9 mouse cellular contexts compared by ENCODE assay signal in the genomic region with DNA sequence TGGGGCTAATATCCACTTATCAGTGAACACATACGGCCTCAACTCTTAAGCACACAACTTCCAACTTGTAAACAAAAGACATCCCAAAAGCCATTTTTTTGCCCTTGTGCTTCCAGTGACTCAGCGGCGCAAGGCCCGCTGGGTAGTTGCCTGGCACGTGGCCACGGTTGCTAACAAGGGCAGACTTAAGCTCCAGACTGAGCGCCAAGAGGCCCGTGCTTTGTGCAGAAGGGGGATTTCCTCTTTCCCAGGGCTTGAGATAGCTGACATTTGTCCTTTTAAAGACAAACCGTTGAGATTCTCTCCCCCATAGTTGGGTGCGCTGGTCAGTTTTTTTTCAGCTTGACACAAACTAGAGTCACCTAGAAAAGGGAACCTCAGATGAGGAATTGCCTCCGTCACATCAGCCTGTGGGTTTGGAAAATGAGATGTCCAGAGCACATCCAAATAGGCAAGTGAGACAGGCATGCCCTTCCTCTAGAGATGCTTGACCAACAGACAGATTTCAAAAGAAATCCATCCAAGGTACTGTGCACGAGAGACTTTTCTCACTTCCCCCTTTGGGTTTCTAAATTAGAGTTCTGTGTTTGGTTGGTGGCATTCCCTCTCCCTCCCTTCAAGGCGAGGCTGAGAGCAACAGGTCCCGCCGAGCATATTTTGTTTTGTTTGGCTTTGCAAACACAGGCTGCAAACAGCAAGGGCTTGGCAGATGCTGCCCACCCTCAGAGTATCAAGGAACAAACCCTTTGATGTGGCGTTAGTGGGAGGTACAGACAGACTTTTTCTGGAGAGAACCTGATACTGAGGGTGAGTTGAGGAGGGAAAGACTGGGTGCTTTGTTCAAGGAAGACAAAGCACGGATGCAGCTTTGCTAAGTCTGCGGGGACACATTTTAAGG. TPM values are rescaled to one million over a fixed set of nuclear protein-coding genes. Genes with fewer than 3 reads are reported as not detected.
DNase-seq lines count a peak whose midpoint lies in the region; ATAC-seq and TF ChIP-seq lines count a peak whose summit lies in the region.
"Had no signal": no experiment of that assay in that cellular context is flagged by ENCODE, and none has a peak within 500 bp of the region (broad histone marks: within the 10 kb centered on the region; RNA-seq: fewer than 3 reads in every experiment).

No protein-coding gene starts in this region.

- H3K4me1 ChIP-seq in forebrain, embryonic 11.5 days (replicated peaks; ENCODE audit: control insufficient read depth, insufficient read depth, low read length): peaks cover 4% of the 10 kb centered on the region; the same call in 1 of the 2 replicates
- H3K4me1 ChIP-seq in heart, embryonic 16.5 days (ENCODE audit: control insufficient read depth, insufficient read depth, low read length): peaks cover 14% of the 10 kb centered on the region
- peaks cover 32 to 43% of the 10 kb centered on the region in 2 experiments for H3K4me1 ChIP-seq in liver, embryonic 14.5 days (replicated peaks; ENCODE audit: control insufficient read depth in 2 of 2, insufficient read depth in 2 of 2, low read length in 1 of 2)
- H3K4me1 ChIP-seq in neural tube, embryonic 12.5 days: peaks cover 14% of the 10 kb centered on the region; the same call in 1 of the 2 replicates

- H3K36me3 ChIP-seq in forebrain, embryonic 11.5 days (ENCODE audit: control insufficient read depth, insufficient read depth, low read length): no peaks in the 10 kb centered on the region
- H3K36me3 ChIP-seq in heart, embryonic 16.5 days (ENCODE audit: control insufficient read depth, insufficient read depth): no peaks in the 10 kb centered on the region
- no peaks in the 10 kb centered on the region for H3K36me3 ChIP-seq in liver, embryonic 14.5 days (replicated peaks; ENCODE audit: control insufficient read depth, insufficient read depth, low read depth)
- no peaks in the 10 kb centered on the region for H3K36me3 ChIP-seq in neural tube, embryonic 12.5 days

- H3K27me3 ChIP-seq in forebrain, embryonic 11.5 days (ENCODE audit: control insufficient read depth, insufficient read depth, low read length): no peaks in the 10 kb centered on the region
- no peaks in the 10 kb centered on the region for H3K27me3 ChIP-seq in heart, embryonic 16.5 days (ENCODE audit: control insufficient read depth, insufficient read depth, low read length)
- H3K27me3 ChIP-seq in liver, embryonic 14.5 days (ENCODE audit: control insufficient read depth, insufficient read depth, low read length): no peaks in the 10 kb centered on the region
- H3K27me3 ChIP-seq in neural tube, embryonic 12.5 days (replicated peaks): no peaks in the 10 kb centered on the region
- H3K27me3 ChIP-seq: Patski had no signal

- TF ChIP-seq EP300 in liver, embryonic 14.5 days (IDR thresholded peaks at IDR 0.05; ENCODE audit: low read depth): no peak

- H3K9me3 ChIP-seq in forebrain, embryonic 11.5 days (ENCODE audit: control insufficient read depth, low read length): no peaks in the 10 kb centered on the region
- no peaks in the 10 kb centered on the region for H3K9me3 ChIP-seq in heart, embryonic 16.5 days (replicated peaks; ENCODE audit: control insufficient read depth, low read length)
- no peaks in the 10 kb centered on the region for H3K9me3 ChIP-seq in liver, embryonic 14.5 days (ENCODE audit: control insufficient read depth, low read length)
- no peaks in the 10 kb centered on the region for H3K9me3 ChIP-seq in neural tube, embryonic 12.5 days

- H3K27ac ChIP-seq in forebrain, embryonic 11.5 days (ENCODE audit: low read depth, low read length): no peak overlapping the region
- H3K27ac ChIP-seq in heart, embryonic 16.5 days (ENCODE audit: low read length): peak overlapping the region; percentile 68
- peak overlapping the region; percentile 98 for H3K27ac ChIP-seq in liver, embryonic 14.5 days
- no peak overlapping the region for H3K27ac ChIP-seq in neural tube, embryonic 12.5 days

- no peak for TF ChIP-seq CTCF in liver, embryonic 14.5 days (IDR thresholded peaks at IDR 0.05; ENCODE audit: low read depth)

- peak overlapping the region; percentile 31; the same call in 1 of the 2 replicates for H3K9ac ChIP-seq in forebrain, embryonic 11.5 days (ENCODE audit: low read length)
- peak overlapping the region; percentile 59 for H3K9ac ChIP-seq in heart, embryonic 16.5 days (ENCODE audit: low read length)
- H3K9ac ChIP-seq in liver, embryonic 14.5 days (replicated peaks): peak overlapping the region; percentile 85
- no peak overlapping the region for H3K9ac ChIP-seq in neural tube, embryonic 12.5 days

- DNase-seq in 3134 (ENCODE audit: extremely low read depth, insufficient read length, low spot score): peak; percentile 76
- peak; percentile 92 for DNase-seq in adrenal gland, postnatal 25 days
- no peak for DNase-seq in forebrain, embryonic 11.5 days (ENCODE audit: low spot score)
- DNase-seq in kidney, postnatal 25 days: peak; percentile 88 to 89
- DNase-seq in liver, embryonic 14.5 days (ENCODE audit: low read depth in 3 of 3, low spot score in 3 of 3): peak in 1 of 3 experiments; percentile 51
- peak; percentile 36 for DNase-seq in telencephalon, adult 2 months (ENCODE audit: low read depth, low spot score)

- peak overlapping the region; percentile 53 for H3K4me2 ChIP-seq in forebrain, embryonic 11.5 days (ENCODE audit: low read depth, low read length, severe bottlenecking)
- H3K4me2 ChIP-seq in heart, embryonic 16.5 days (ENCODE audit: low read depth, low read length): peak overlapping the region; percentile 69
- H3K4me2 ChIP-seq in liver, embryonic 14.5 days (ENCODE audit: low read depth): peak overlapping the region; percentile 92
- H3K4me2 ChIP-seq in neural tube, embryonic 12.5 days (replicated peaks): peak overlapping the region; percentile 54

- ATAC-seq in forebrain, embryonic 11.5 days (replicated peaks; ENCODE audit: low FRiP score): peak; percentile 68
- peak; percentile 51 for ATAC-seq in heart, embryonic 16.5 days (replicated peaks; ENCODE audit: extremely low read depth, insufficient read depth, low FRiP score)
- peak; percentile 32 for ATAC-seq in liver, embryonic 14.5 days (ENCODE audit: insufficient read depth)
- ATAC-seq in neural tube, embryonic 12.5 days (ENCODE audit: low FRiP score, low read depth): peak; percentile 65

- WGBS in forebrain, embryonic 11.5 days: 50% methylated on average over 18 of the region's 18 CpGs
- WGBS in heart, embryonic 16.5 days: 23% methylated on average over 18 of the region's 18 CpGs
- WGBS in liver, embryonic 14.5 days (ENCODE audit: insufficient replicate concordance): 23% methylated on average over 18 of the region's 18 CpGs
- 49% methylated on average over 18 of the region's 18 CpGs for WGBS in neural tube, embryonic 12.5 days

- peak overlapping the region; percentile 23 for H3K4me3 ChIP-seq in forebrain, embryonic 11.5 days (ENCODE audit: low read depth, low read length)
- H3K4me3 ChIP-seq in heart, embryonic 16.5 days (ENCODE audit: low read length): peak overlapping the region; percentile 51
- peak overlapping the region; percentile 67 to 79 for H3K4me3 ChIP-seq in liver, embryonic 14.5 days (ENCODE audit: insufficient read depth in 1 of 2, low read depth in 2 of 2, low read length in 2 of 2)
- H3K4me3 ChIP-seq in neural tube, embryonic 12.5 days: peak overlapping the region; percentile 21

RNA-seq across cellular contexts. Expression of a gene that starts 26.0 kb away (rescaled TPM):
- total RNA-seq in adrenal gland, postnatal 25 days (2021): 5.8 and 6.9 TPM in 2 replicates
- 9.0 and 11.7 TPM in 2 replicates for polyA plus RNA-seq in forebrain, embryonic 11.5 days (2014; fragmentation: Nextera tagmentation; extraction: Ambion mirVana)
- polyA plus RNA-seq in heart, embryonic 16.5 days (2015; fragmentation: Nextera tagmentation; extraction: Ambion mirVana): 26.3 and 27.1 TPM in 2 replicates
- 5.4 and 9.0 TPM in 2 replicates for polyA plus RNA-seq in liver, embryonic 14.5 days (2012; rRNA removed)
- polyA plus RNA-seq in liver, embryonic 14.5 days (2014; fragmentation: Nextera tagmentation; extraction: Ambion mirVana): 11.1 and 14.9 TPM in 2 replicates
- 10.1 and 12.3 TPM in 2 replicates for polyA plus RNA-seq in neural tube, embryonic 12.5 days (2016; fragmentation: Nextera tagmentation; extraction: Ambion mirVana)

Comparison
In these comparisons a context has a peak if more than half of its experiments do, and no peak if none do; other contexts are left out.
1. H3K27ac ChIP-seq: peak in heart, embryonic 16.5 days (single experiment) and liver, embryonic 14.5 days (single experiment); none in forebrain, embryonic 11.5 days (single experiment) and neural tube, embryonic 12.5 days (single experiment).
2. H3K4me3 ChIP-seq: peak in every context shown above with its lines; median percentile 73 in liver, embryonic 14.5 days; 51 in heart, embryonic 16.5 days; 23 in forebrain, embryonic 11.5 days; 21 in neural tube, embryonic 12.5 days.
3. Peak in every context shown above with its lines, with median percentiles within 50 percentile points of each other: ATAC-seq and H3K4me2 ChIP-seq.